Mouse (Mus musculus): ENCODE data around the gene Tnik.

GRCm38 (mm10) chr3:28228930-28229329, 34.1 kb upstream of the Tnik start:
- TF ChIP-seq CTCF (IDR thresholded peaks at IDR 0.05; ENCODE audit: low read depth, low read length) (no peak), POLR2A (IDR thresholded peaks at IDR 0.05; ENCODE audit: insufficient read depth, low read length) (no peak)
